Mouse (Mus musculus) heart, embryonic 10.5 days (tissue): ENCODE results near the gene Mfsd4b3. TPM values are rescaled to one million over a fixed set of nuclear protein-coding genes. Genes with fewer than 3 reads are reported as not detected.
A peak's percentile ranks its signal among the peaks of the same experiment; 100 is the strongest.
"Not testable (repeated sequence)": the region's sequence is repeated elsewhere in the genome, so short reads cannot be mapped to it uniquely, and the experiment has no call there.

ENCODE experiments used
- DNase-seq: peaks from one replicate; pipeline ENCODE4 v3.0.0-alpha.2; 2017; ENCODE audit warnings: low spot score
- H3K27ac ChIP-seq: fragments of 300-500 bp; sonication (generic); 2 replicates; pipeline ENCODE4 v1.5.1; 2016; ENCODE audit warnings: mild to moderate bottlenecking
- H3K27me3 ChIP-seq: fragments of 300-500 bp; sonication (generic); 2 replicates; pipeline ENCODE4 v1.6.1; 2016; ENCODE audit warnings: mild to moderate bottlenecking; ENCODE audit not compliant: poor library complexity, insufficient read depth, severe bottlenecking
- H3K36me3 ChIP-seq: fragments of 300-500 bp; sonication (generic); 2 replicates; pipeline ENCODE4 v1.6.1; 2016; ENCODE audit warnings: mild to moderate bottlenecking, moderate library complexity
- H3K4me1 ChIP-seq: fragments of 300-500 bp; sonication (generic); 2 replicates; pipeline ENCODE4 v1.6.1; 2016; ENCODE audit warnings: mild to moderate bottlenecking
- H3K4me3 ChIP-seq: fragments of 300-500 bp; sonication (generic); 2 replicates; pipeline ENCODE4 v1.5.1; 2016; ENCODE audit warnings: mild to moderate bottlenecking, moderate library complexity
- H3K9me3 ChIP-seq: fragments of 300-500 bp; sonication (generic); 2 replicates; pipeline ENCODE4 v1.6.1; 2016; ENCODE audit warnings: mild to moderate bottlenecking, moderate library complexity
- WGBS: fragments of 180-500 bp; shearing (Covaris S2); methylation state at CpG from one replicate; pipeline ENCODE4 v1.1.7; 2016; 5-methylcytosine and 5-hydroxymethylcytosine counted together
- polyA plus RNA-seq: library from polyadenylated mRNA; unstranded; fragments of >200 nt; fragmentation: Nextera tagmentation; extraction: Ambion mirVana; gene quantifications from 2 replicates; pipeline ENCODE4 v1.2.1, GENCODE M21; 2016

Mfsd4b3 gene
- 0.58 and 0.94 TPM in 2 replicates for polyA plus RNA-seq

- H3K9me3 ChIP-seq: no peaks in the 10 kb centered on the region
- H3K27me3 ChIP-seq: no peaks in the 10 kb centered on the region
- WGBS: under 1% methylated on average over 38 of the region's 38 CpGs
- peak within 1 kb of the TSS; percentile 85 for H3K27ac ChIP-seq
- H3K36me3 ChIP-seq: no peaks in the 10 kb centered on the region
- 0 out of 2 replicates have a peak, but pooled peaks cover 3% of the 10 kb centered on the region for H3K4me1 ChIP-seq
- peak within 1 kb of the TSS; percentile 70 for H3K4me3 ChIP-seq
- DNase-seq: peak; percentile 99
Observed at GRCm38 (mm10) chr10:39959761-39960440, at the start of gene Mfsd4b3. TSS of gene Mfsd4b3 (minus strand) at chr10:39960153.

- peaks cover 5% of the 10 kb centered on the region; the same call in 1 of the 2 replicates for H3K4me1 ChIP-seq
- DNase-seq: no peak
- H3K27me3 ChIP-seq: no peaks in the 10 kb centered on the region
- no peaks in the 10 kb centered on the region for H3K36me3 ChIP-seq
- H3K4me3 ChIP-seq: no peak overlapping the region
- no peak overlapping the region for H3K27ac ChIP-seq
- WGBS: 82% methylated on average over 11 of the region's 11 CpGs
- H3K9me3 ChIP-seq: no peaks in the 10 kb centered on the region
Observed at GRCm38 (mm10) chr10:40009591-40009990, 49.6 kb upstream of the Mfsd4b3 start.

- WGBS: 62% methylated on average over 4 of the region's 4 CpGs
Observed at GRCm38 (mm10) chr10:40008847-40009246, 48.9 kb upstream of the Mfsd4b3 start.

GRCm38 (mm10) chr10:40007953-40008352, 48.0 kb upstream of the Mfsd4b3 start:
- Histone ChIP-seq H3K9me3 (no peaks in the 10 kb centered on the region), H3K27ac (no peak overlapping the region), H3K4me3 (no peak overlapping the region), H3K36me3 (no peaks in the 10 kb centered on the region), H3K4me1 (peaks cover 5% of the 10 kb centered on the region; the same call in 1 of the 2 replicates), H3K27me3 (no peaks in the 10 kb centered on the region)
- WGBS: 84% methylated on average over 4 of the region's 4 CpGs
- DNase-seq: no peak

More at GRCm38 (mm10) chr10:40008847-40009246, 48.9 kb upstream of the Mfsd4b3 start:
- not testable (repeated sequence) for H3K27me3 ChIP-seq, H3K4me3 ChIP-seq, DNase-seq, H3K36me3 ChIP-seq, H3K4me1 ChIP-seq, H3K27ac ChIP-seq, H3K9me3 ChIP-seq

- no peaks in the 10 kb centered on the region for H3K9me3 ChIP-seq
- peaks cover 5% of the 10 kb centered on the region; the same call in 1 of the 2 replicates for H3K4me1 ChIP-seq
- WGBS: 79% methylated on average over 10 of the region's 10 CpGs
- H3K4me3 ChIP-seq: no peak overlapping the region
- no peaks in the 10 kb centered on the region for H3K36me3 ChIP-seq
- DNase-seq: no peak
- no peaks in the 10 kb centered on the region for H3K27me3 ChIP-seq
- no peak overlapping the region for H3K27ac ChIP-seq
Observed at GRCm38 (mm10) chr10:40006963-40007362, 47.0 kb upstream of the Mfsd4b3 start.

GRCm38 (mm10) chr10:40000746-40001145, 40.8 kb upstream of the Mfsd4b3 start:
- H3K27me3 ChIP-seq: no peaks in the 10 kb centered on the region
- no peak overlapping the region for H3K27ac ChIP-seq
- H3K36me3 ChIP-seq: no peaks in the 10 kb centered on the region
- peaks cover 3% of the 10 kb centered on the region; the same call in 1 of the 2 replicates for H3K4me1 ChIP-seq
- no peak overlapping the region for H3K4me3 ChIP-seq
- no peaks in the 10 kb centered on the region for H3K9me3 ChIP-seq
- 78% methylated on average over 2 of the region's 2 CpGs for WGBS
- DNase-seq: no peak

- no peaks in the 10 kb centered on the region for H3K36me3 ChIP-seq
- peaks cover 7% of the 10 kb centered on the region; the same call in 1 of the 2 replicates for H3K4me1 ChIP-seq
- DNase-seq: no peak
- no peak overlapping the region; the same call in 1 of the 2 replicates for H3K27ac ChIP-seq
- WGBS: 27% methylated on average over 4 of the region's 4 CpGs
- H3K9me3 ChIP-seq: no peaks in the 10 kb centered on the region
- H3K27me3 ChIP-seq: no peaks in the 10 kb centered on the region
- H3K4me3 ChIP-seq: no peak overlapping the region
Observed at GRCm38 (mm10) chr10:39991155-39991554, 31.2 kb upstream of the Mfsd4b3 start.

DNA sequence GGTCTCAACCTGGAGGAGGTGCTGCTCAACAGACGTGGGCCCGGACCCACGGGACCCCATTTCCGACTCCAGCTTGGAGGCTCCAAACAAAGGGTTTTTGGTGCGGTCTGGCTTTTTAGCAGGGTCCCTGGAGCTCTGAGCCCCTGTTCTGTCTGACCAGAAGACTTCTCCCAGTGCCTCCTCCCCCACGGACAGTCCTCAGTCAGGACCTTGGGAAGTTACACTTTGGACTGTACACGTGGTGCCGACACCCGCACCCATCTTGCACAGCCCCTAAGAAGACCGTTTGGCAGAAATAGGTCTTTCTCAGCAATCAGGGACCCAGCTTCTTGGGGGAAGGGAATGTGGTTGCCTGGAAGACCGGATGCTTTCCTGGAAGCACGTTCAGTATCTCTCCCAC, 26.5 kb upstream of the Mfsd4b3 start, which contains the start of gene Mfsd4b5:
TSS of gene Mfsd4b5 (minus strand) at position 181 of the 400 bp plus-strand sequence.
- DNase-seq: no peak
- WGBS: 82% methylated on average over 12 of the region's 12 CpGs
- no peaks in the 10 kb centered on the region for H3K9me3 ChIP-seq

GRCm38 (mm10) chr10:39982604-39983003, 22.7 kb upstream of the Mfsd4b3 start:
- Histone ChIP-seq H3K9me3 (peaks cover 6% of the 10 kb centered on the region; the same call in 1 of the 2 replicates), H3K4me3 (no peak overlapping the region), H3K4me1 (no peaks in the 10 kb centered on the region), H3K36me3 (no peaks in the 10 kb centered on the region), H3K27me3 (no peaks in the 10 kb centered on the region), H3K27ac (no peak overlapping the region)
- DNase-seq: no peak
- 71% methylated on average over 5 of the region's 5 CpGs for WGBS

More for the DNA sequence above, 26.5 kb upstream of the Mfsd4b3 start, which contains the start of gene Mfsd4b5:
- no peak within 1 kb of the TSS for H3K4me3 ChIP-seq
- H3K4me1 ChIP-seq: peaks cover 7% of the 10 kb centered on the region; the same call in 1 of the 2 replicates
- no peak within 1 kb of the TSS for H3K27ac ChIP-seq
- H3K36me3 ChIP-seq: no peaks in the 10 kb centered on the region
- no peaks in the 10 kb centered on the region for H3K27me3 ChIP-seq

DNA sequence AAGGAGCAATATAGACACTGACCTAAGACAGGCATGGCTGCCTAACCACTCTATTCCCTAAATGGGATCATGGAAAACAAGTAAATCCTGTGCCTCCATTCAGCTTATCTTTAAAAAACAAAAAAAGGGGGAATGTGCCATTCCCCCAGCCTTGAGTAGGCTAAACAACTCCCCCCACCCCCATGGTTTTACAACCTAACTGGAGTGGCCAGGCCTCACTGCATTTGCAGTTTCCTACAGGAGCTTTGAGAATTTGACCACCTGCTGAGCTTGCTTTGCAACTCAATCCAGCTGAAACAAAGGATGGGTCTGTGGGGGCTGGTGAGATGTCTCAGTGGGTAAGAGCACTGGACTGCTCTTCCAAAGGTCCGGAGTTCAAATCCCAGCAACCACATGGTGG, 18.3 kb upstream of the Mfsd4b3 start:
- no peaks in the 10 kb centered on the region for H3K4me1 ChIP-seq
- H3K27me3 ChIP-seq: no peaks in the 10 kb centered on the region
- DNase-seq: no peak
- 91% methylated on average over 1 of the region's 1 CpGs for WGBS
- H3K4me3 ChIP-seq: no peak overlapping the region
- H3K36me3 ChIP-seq: no peaks in the 10 kb centered on the region
- no peak overlapping the region for H3K27ac ChIP-seq
- peaks cover 6% of the 10 kb centered on the region; the same call in 1 of the 2 replicates for H3K9me3 ChIP-seq

DNA sequence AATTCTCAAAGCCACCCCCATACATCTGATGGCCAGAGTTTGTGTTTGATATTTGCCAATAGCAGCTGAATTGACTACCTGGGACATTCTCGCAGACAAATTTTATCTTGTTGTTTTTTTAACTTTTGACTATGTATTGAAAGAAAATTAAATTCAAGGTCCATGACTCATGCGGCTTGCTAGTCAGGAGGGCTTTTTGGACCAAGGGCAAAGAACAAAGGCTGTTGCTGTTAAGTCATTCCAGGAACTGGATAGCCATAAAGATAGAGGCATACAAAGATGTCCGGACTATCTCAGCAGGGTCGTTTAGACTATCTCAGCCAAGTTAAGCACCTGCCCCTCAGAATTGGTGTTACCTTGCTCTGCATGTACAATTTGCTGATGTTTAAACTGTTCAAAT, 17.4 kb upstream of the Mfsd4b3 start:
- Histone ChIP-seq H3K27ac (no peak overlapping the region), H3K9me3 (peaks cover 6% of the 10 kb centered on the region; the same call in 1 of the 2 replicates), H3K36me3 (no peaks in the 10 kb centered on the region), H3K4me3 (no peak overlapping the region), H3K27me3 (no peaks in the 10 kb centered on the region), H3K4me1 (no peaks in the 10 kb centered on the region)
- WGBS: 88% methylated on average over 4 of the region's 4 CpGs
- no peak for DNase-seq

DNA sequence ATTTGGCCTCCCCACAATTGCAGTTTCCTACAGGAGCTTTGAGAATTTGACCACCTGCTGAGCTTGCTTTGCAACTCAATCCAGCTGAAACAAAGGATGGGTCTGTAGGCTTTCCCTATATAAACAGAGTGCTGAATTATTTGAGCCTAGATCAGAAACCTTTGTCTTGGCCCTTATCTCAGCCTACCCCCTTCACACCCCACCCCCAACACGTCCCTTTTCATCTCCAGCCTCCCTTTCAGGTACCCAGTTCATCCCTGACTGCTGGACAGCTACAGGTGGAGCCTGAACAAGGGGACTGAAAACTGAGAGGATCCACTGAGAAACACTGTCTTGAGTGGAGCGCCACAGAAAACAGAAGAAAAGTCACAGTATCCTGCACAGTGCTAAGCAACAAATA, 15.8 kb upstream of the Mfsd4b3 start:
- H3K27ac ChIP-seq: no peak overlapping the region
- H3K4me3 ChIP-seq: no peak overlapping the region
- no peaks in the 10 kb centered on the region for H3K27me3 ChIP-seq
- H3K9me3 ChIP-seq: peaks cover 6% of the 10 kb centered on the region; the same call in 1 of the 2 replicates
- WGBS: 47% methylated on average over 2 of the region's 2 CpGs
- no peaks in the 10 kb centered on the region for H3K4me1 ChIP-seq
- no peak for DNase-seq
- no peaks in the 10 kb centered on the region for H3K36me3 ChIP-seq

- no peak overlapping the region for H3K27ac ChIP-seq
- H3K9me3 ChIP-seq: peaks cover 6% of the 10 kb centered on the region; the same call in 1 of the 2 replicates
- no peaks in the 10 kb centered on the region for H3K4me1 ChIP-seq
- H3K4me3 ChIP-seq: no peak overlapping the region
- no peaks in the 10 kb centered on the region for H3K36me3 ChIP-seq
- no peaks in the 10 kb centered on the region for H3K27me3 ChIP-seq
- no peak for DNase-seq
- 69% methylated on average over 11 of the region's 11 CpGs for WGBS
Observed at GRCm38 (mm10) chr10:39974982-39975381, 15.0 kb upstream of the Mfsd4b3 start.
